Mouse (Mus musculus): ENCODE data around the gene Ubc. TPM values are rescaled to one million over a fixed set of nuclear protein-coding genes. Genes with fewer than 3 reads are reported as not detected.
"Not testable (repeated sequence)": the region's sequence is repeated elsewhere in the genome, so short reads cannot be mapped to it uniquely, and the experiment has no call there.

Ubc gene
- polyA plus RNA-seq, 1 experiment from 2014 or later = 431 TPM

DNA sequence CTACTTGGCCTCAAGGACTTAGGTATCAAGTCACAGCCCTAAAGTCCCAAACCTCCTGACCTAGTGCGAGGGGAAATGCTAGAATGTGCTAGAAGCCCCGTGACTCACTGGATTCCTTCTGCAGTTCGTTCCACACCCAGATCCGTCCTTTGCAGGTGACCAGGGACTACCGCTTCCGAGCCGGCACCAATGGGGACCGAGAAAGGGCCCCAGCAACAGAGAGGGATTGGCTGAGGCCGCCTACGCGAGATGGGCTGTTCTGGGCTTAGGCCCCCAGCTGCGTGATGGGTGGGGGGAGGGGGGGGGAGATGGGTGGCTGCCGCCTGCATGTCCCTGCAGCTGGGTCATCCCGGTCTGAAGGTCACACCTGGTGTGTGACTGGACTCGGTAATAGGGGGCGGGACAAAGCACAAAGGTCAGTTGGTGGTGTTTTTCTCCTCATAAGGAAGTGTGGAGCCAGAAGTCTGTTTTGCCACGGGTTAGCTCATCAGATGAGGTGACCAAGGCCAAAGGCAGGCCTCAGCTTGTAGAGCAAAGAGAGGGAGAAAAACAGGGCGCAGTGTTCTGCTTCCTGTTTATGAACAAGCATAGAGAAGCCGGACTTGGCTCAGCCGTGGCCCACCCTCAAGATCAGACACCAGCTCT lies 3.1 kb upstream of the Ubc start:
- peak overlapping the region; percentile 100 for H3K27ac ChIP-seq
- peaks cover 35% of the 10 kb centered on the region for H3K79me2 ChIP-seq (ENCODE audit: inconsistent target)
- H3K4me3 ChIP-seq (ENCODE audit: inconsistent target) = peak overlapping the region; percentile 33
- 1% methylated on average over 19 of the region's 20 CpGs for WGBS (ENCODE audit: missing documents)
- H3K36me3 ChIP-seq (ENCODE audit: inconsistent target) = no peaks in the 10 kb centered on the region

DNA sequence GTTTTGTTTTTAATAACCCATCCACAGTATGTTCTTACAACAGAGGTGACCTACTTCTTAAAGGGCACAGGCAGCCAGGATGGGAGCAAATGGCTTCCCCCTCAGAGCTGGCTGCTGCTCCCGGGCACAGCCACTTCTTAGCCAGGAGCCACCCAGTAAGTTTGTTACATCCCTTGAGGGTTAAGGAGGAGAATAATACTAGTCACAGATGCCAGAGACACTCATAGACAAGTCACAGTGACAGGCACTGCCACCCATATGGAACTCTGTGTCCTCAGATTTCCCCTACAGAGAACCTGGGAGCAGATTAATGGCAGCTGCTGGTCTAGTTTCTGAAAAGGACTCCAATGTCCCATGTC lies 2.6 kb upstream of the Ubc start:
- WGBS (ENCODE audit: missing documents) = 40% methylated on average over 1 of the region's 1 CpGs
- Histone ChIP-seq H3K36me3 (ENCODE audit: inconsistent target) (no peaks in the 10 kb centered on the region), H3K79me2 (ENCODE audit: inconsistent target) (peaks cover 37% of the 10 kb centered on the region), H3K27ac (peak overlapping the region; percentile 100), H3K4me3 (ENCODE audit: inconsistent target) (peak overlapping the region; percentile 33)

GRCm38 (mm10) chr5:125392176-125392575 lies 2.2 kb upstream of the Ubc start:
- 100% methylated on average over 1 of the region's 4 CpGs for WGBS (ENCODE audit: missing documents)
- Histone ChIP-seq H3K4me3 (ENCODE audit: inconsistent target) (peak overlapping the region; percentile 33), H3K27ac (peak overlapping the region; percentile 100), H3K79me2 (ENCODE audit: inconsistent target) (peaks cover 39% of the 10 kb centered on the region)
- H3K36me3 ChIP-seq (ENCODE audit: inconsistent target) = not testable (repeated sequence)

DNA sequence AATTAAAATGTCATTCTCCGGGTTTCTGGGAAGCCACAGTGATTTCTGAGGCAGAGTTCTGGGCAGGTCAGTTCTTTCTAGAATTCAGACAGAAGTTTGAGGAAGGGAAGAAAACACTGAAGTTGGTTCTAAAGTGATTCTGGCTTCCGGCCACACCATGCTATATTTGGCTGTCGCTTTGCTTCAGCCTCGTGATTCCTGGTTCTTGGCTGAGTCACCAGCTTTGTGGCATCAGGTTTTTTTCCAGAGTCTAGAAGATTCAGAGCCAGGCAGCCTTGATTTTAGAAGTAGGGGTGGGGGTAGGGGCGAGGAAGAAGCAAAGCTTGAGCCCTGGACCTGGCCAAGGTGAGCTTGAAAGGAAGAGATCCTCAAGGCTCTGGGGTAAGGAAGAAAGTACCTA lies 1.6 kb upstream of the Ubc start:
- Histone ChIP-seq H3K4me3 (ENCODE audit: inconsistent target) (peak overlapping the region; percentile 33), H3K79me2 (ENCODE audit: inconsistent target) (peaks cover 42% of the 10 kb centered on the region), H3K36me3 (ENCODE audit: inconsistent target) (no peaks in the 10 kb centered on the region), H3K27ac (peak overlapping the region; percentile 100)
- WGBS (ENCODE audit: missing documents) = 0% methylated on average over 3 of the region's 5 CpGs

DNA sequence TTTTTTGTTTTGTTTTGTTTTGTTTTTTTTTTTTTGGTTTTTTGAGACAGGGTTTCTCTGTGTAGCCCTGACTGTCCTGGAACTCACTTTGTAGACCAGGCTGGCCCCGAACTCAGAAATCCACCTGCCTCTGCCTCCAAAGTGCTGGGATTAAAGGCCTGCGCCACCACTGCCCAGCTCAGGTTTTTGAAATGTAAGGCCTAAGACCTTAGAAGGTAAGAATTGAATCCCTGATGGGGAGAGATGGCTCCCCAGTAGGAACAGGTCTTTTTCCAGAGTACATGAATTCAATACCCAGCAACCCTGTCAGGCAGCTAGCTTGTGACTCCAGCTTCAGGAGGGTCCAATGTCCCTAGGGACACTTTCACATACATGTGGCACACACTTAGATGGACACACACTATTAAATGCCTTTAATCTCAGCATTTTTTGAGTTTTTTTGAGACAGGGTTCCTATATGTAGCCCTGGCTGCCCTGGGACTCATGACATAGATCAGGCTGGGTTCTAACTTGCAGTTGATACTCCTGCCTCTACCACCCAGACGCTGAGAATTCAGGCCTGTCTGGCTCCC lies 990 bp upstream of the Ubc start:
- H3K36me3 ChIP-seq (ENCODE audit: inconsistent target) = peaks cover under 1% of the 10 kb centered on the region; the same call in 1 of the 2 replicates
- peak overlapping the region; percentile 100 for H3K27ac ChIP-seq
- peaks cover 43% of the 10 kb centered on the region for H3K79me2 ChIP-seq (ENCODE audit: inconsistent target)
- peak overlapping the region; percentile 17; the same call in 1 of the 2 replicates for H3K4me3 ChIP-seq (ENCODE audit: inconsistent target)
- 51% methylated on average over 3 of the region's 3 CpGs for WGBS (ENCODE audit: missing documents)

GRCm38 (mm10) chr5:125389131-125389578 lies 847 bp downstream of the Ubc start, which contains the start of gene Gm10382:
TSS of gene Gm10382 (plus strand) at chr5:125389322.
- H3K79me2 ChIP-seq (ENCODE audit: inconsistent target) = peaks cover 52% of the 10 kb centered on the region
- peaks cover 7% of the 10 kb centered on the region for H3K36me3 ChIP-seq (ENCODE audit: inconsistent target)
- WGBS (ENCODE audit: missing documents) = 0% methylated on average over 39 of the region's 41 CpGs
- H3K27ac ChIP-seq = peak within 1 kb of the TSS; percentile 100
- peak within 1 kb of the TSS; percentile 94 for H3K4me3 ChIP-seq (ENCODE audit: inconsistent target)

GRCm38 (mm10) chr5:125388358-125389092 lies 1.5 kb downstream of the Ubc start:
- peak overlapping the region; percentile 94 for H3K4me3 ChIP-seq (ENCODE audit: inconsistent target)
- 12% methylated on average over 12 of the region's 13 CpGs for WGBS (ENCODE audit: missing documents)
- H3K27ac ChIP-seq = peak overlapping the region; percentile 100
- H3K36me3 ChIP-seq (ENCODE audit: inconsistent target) = peaks cover 7% of the 10 kb centered on the region
- H3K79me2 ChIP-seq (ENCODE audit: inconsistent target) = peaks cover 52% of the 10 kb centered on the region

DNA sequence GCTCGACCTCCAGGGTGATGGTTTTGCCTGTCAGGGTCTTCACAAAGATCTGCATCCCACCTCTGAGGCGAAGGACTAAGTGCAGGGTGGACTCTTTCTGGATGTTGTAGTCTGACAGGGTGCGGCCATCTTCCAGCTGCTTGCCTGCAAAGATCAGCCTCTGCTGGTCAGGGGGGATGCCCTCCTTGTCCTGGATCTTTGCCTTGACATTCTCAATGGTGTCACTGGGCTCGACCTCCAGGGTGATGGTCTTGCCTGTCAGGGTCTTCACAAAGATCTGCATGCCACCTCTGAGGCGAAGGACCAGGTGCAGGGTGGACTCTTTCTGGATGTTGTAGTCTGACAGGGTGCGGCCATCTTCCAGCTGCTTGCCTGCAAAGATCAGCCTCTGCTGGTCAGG lies 2.7 kb downstream of the Ubc start:
- H3K27ac ChIP-seq; H3K36me3 ChIP-seq (ENCODE audit: inconsistent target): not testable (repeated sequence)
- WGBS (ENCODE audit: missing documents) = 100% methylated on average over 2 of the region's 6 CpGs
- H3K79me2 ChIP-seq (ENCODE audit: inconsistent target) = peaks cover 48% of the 10 kb centered on the region
- peak overlapping the region; percentile 8; the same call in 1 of the 2 replicates for H3K4me3 ChIP-seq (ENCODE audit: inconsistent target)

DNA sequence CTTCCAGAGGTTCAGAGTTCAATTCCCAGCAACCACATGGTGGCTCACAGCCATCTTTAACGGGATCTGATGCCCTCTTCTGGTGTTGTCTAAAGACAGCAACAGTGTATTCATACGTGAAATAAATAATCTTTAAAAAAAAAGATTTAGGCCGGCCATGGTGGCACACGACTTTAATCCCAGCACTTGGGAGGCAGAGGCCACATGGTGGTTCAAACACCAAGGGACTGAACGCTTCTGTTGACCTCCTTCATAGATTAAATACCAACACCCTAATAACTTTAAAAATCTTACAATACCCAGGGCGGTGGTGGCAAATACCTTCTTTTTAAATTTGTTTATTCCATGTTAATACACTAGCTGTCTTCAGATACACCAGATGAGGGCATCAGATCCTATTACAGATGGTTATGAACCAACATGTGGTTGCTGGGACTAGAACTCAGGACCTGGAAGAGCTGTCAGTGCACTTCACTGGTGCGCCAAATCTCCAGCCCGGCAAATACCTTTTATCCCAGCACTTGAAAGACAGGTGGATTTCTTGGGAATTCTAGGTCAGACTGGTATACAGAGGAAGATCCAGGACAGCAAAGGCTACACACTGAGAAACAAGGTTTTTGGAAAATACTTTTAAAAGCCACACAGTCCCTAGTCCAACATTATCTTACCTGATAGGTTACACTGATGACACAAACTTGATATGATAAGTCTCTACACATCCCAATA lies 4.6 kb downstream of the Ubc start:
- Histone ChIP-seq H3K4me3 (ENCODE audit: inconsistent target) (peak overlapping the region; percentile 18; the same call in 1 of the 2 replicates), H3K36me3 (ENCODE audit: inconsistent target) (peaks cover 7% of the 10 kb centered on the region), H3K27ac (no peak overlapping the region), H3K79me2 (ENCODE audit: inconsistent target) (peaks cover 39% of the 10 kb centered on the region)
- WGBS (ENCODE audit: missing documents) = 76% methylated on average over 8 of the region's 8 CpGs

DNA sequence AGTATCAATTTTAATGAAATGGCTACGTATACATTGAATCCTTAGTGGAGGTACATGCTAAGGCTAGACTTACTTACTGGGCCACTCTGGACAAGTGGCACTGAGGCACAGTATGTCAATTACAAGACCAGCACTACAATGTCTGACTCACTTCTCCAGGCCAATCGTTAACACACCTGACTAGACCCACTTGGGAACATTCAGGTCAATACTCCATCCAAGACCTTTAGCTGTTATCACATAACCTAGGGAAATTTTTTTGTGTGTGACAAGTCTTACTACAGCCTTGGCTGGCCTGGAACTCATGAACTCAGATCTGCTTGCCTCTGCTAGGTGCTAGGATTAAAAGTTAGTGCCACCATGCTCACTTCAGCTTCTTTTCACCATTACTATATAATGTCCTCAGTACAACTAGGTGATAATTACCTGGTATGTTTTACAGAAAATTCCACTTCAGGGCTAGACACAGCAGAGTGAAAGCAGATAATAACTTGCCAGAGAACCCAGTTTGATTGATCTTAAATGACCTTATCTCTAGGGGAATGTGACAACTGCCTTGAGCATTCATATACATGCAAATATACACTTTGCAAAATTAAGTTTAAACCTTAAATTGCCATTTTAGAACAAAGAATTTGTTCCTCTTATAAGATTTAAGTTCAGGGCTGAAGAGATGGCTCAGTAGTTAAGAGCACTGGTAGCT lies 5.3 kb downstream of the Ubc start:
- H3K27ac ChIP-seq = no peak overlapping the region
- WGBS (ENCODE audit: missing documents) = 87% methylated on average over 2 of the region's 2 CpGs
- peak overlapping the region; percentile 18; the same call in 1 of the 2 replicates for H3K4me3 ChIP-seq (ENCODE audit: inconsistent target)

GRCm38 (mm10) chr5:125383637-125384420 lies 6.2 kb downstream of the Ubc start:
- Histone ChIP-seq H3K27ac (no peak overlapping the region), H3K4me3 (ENCODE audit: inconsistent target) (no peak overlapping the region), H3K79me2 (ENCODE audit: inconsistent target) (peaks cover 32% of the 10 kb centered on the region), H3K36me3 (ENCODE audit: inconsistent target) (peaks cover 7% of the 10 kb centered on the region)
- 78% methylated on average over 3 of the region's 3 CpGs for WGBS (ENCODE audit: missing documents)

More for the DNA sequence above, 5.3 kb downstream of the Ubc start:
- Histone ChIP-seq H3K79me2 (ENCODE audit: inconsistent target) (peaks cover 38% of the 10 kb centered on the region), H3K36me3 (ENCODE audit: inconsistent target) (peaks cover 7% of the 10 kb centered on the region)

GRCm38 (mm10) chr5:125382673-125383558 lies 7.1 kb downstream of the Ubc start:
- Histone ChIP-seq H3K27ac (no peak overlapping the region), H3K79me2 (ENCODE audit: inconsistent target) (peaks cover 23% of the 10 kb centered on the region), H3K36me3 (ENCODE audit: inconsistent target) (peaks cover 7% of the 10 kb centered on the region), H3K4me3 (ENCODE audit: inconsistent target) (no peak overlapping the region)
- WGBS (ENCODE audit: missing documents) = 48% methylated on average over 5 of the region's 6 CpGs

All from macrophage (primary cell).